Mouse (Mus musculus) olfactory bulb, adult 2 months (tissue): ENCODE data around the gene Oscar.

Source experiments
- CTCF ChIP-seq: fragments of 200-500 bp; IDR thresholded peaks from 2 replicates; pipeline ENCODE4 v1.5.1; 2012; ENCODE audit warnings: low read depth, mild to moderate bottlenecking, low read length, moderate library complexity; ENCODE audit not compliant: insufficient read depth
- POLR2A ChIP-seq: fragments of 200-500 bp; IDR thresholded peaks from 2 replicates; pipeline ENCODE4 v1.6.1; 2012; ENCODE audit warnings: mild to moderate bottlenecking, low read depth, low read length, moderate library complexity; ENCODE audit not compliant: insufficient read depth

GRCm38 (mm10) chr7:3594686-3595085, 21.3 kb downstream of the Oscar start:
- no peak for TF ChIP-seq CTCF
- TF ChIP-seq POLR2A, result no peak
